Mouse (Mus musculus) MEL (cell line): ENCODE results near the gene Ppfia1. TPM values are rescaled to one million over a fixed set of nuclear protein-coding genes. Genes with fewer than 3 reads are reported as not detected.
A peak's percentile ranks its signal among the peaks of the same experiment; 100 is the strongest.

Source experiments
- DNase-seq: peaks from one replicate; pipeline ENCODE4 v3.0.0; 2011; ENCODE audit warnings: low read depth, low spot score
- H3K27ac ChIP-seq: 2 replicates; pipeline ENCODE4 v1.5.1; 2012; ENCODE audit warnings: low read depth, mild to moderate bottlenecking, control low read depth, low read length, moderate library complexity; ENCODE audit not compliant: control insufficient read depth
- H3K27me3 ChIP-seq, 2 experiments: fragments of 150-350 bp in 1 of 2; sonication (generic) in 1 of 2; 2 replicates each; pipeline ENCODE4 v1.6.1; 2012; ENCODE audit warnings: low read length in 2 of 2, mild to moderate bottlenecking in 2 of 2, improper control_type of control experiment in 1 of 2, moderate library complexity in 1 of 2; ENCODE audit not compliant: insufficient read depth in 2 of 2, control insufficient read depth in 1 of 2
- H3K36me3 ChIP-seq, 2 experiments: 2 replicates each; pipeline ENCODE4 v1.6.1; 2012 to 2014; ENCODE audit warnings: low read length in 2 of 2, improper control_type of control experiment in 1 of 2, inconsistent platforms in 1 of 2, mild to moderate bottlenecking in 1 of 2; ENCODE audit not compliant: insufficient read depth in 2 of 2, control insufficient read depth in 1 of 2
- H3K4me1 ChIP-seq, 2 experiments: fragments of 150-350 bp in 1 of 2; sonication (generic) in 1 of 2; 2 replicates each; pipeline ENCODE4 v1.6.1; 2012; ENCODE audit warnings: low read length in 2 of 2, improper control_type of control experiment in 1 of 2, mild to moderate bottlenecking in 1 of 2; ENCODE audit not compliant: insufficient read depth in 2 of 2, control insufficient read depth in 1 of 2
- H3K4me3 ChIP-seq, 2 experiments: fragments of 150-350 bp in 1 of 2; sonication (generic) in 1 of 2; 2 replicates each; pipeline ENCODE4 v1.5.1; 2012; ENCODE audit warnings: low read depth in 2 of 2, low read length in 2 of 2, mild to moderate bottlenecking in 2 of 2, moderate library complexity in 2 of 2, control low read depth in 1 of 2, improper control_type of control experiment in 1 of 2; ENCODE audit not compliant: control insufficient read depth in 1 of 2, insufficient read depth in 1 of 2
- H3K79me2 ChIP-seq: 2 replicates; pipeline ENCODE4 v1.6.1; 2012; ENCODE audit warnings: mild to moderate bottlenecking, low read length, moderate library complexity; ENCODE audit not compliant: control insufficient read depth, poor library complexity, insufficient read depth
- H3K9ac ChIP-seq: 2 replicates; pipeline ENCODE4 v1.6.1; 2012; ENCODE audit warnings: low read depth, mild to moderate bottlenecking, control low read depth, low read length, moderate library complexity; ENCODE audit not compliant: control insufficient read depth, poor library complexity, severe bottlenecking
- H3K9me3 ChIP-seq: fragments of 150-350 bp; sonication (generic); replicated peaks from 2 replicates; pipeline ENCODE4 v1.6.1; 2012; ENCODE audit warnings: mild to moderate bottlenecking, low read length, improper control_type of control experiment, moderate library complexity; ENCODE audit not compliant: insufficient read depth
- CHD1 ChIP-seq: IDR thresholded peaks from 2 replicates; pipeline ENCODE4 v1.6.1; 2012; ENCODE audit warnings: low read depth, mild to moderate bottlenecking, inconsistent platforms, low read length, improper control_type of control experiment
- EP300 ChIP-seq, 2 experiments: IDR thresholded peaks; 2 replicates each; pipeline ENCODE4 v1.6.1; 2011; ENCODE audit warnings: improper control_type of control experiment in 2 of 2, low read length in 2 of 2, low read depth in 1 of 2, mild to moderate bottlenecking in 1 of 2
- ETS1 ChIP-seq: IDR thresholded peaks from 2 replicates; pipeline ENCODE4 v1.6.1; 2012; ENCODE audit warnings: low read depth, mild to moderate bottlenecking, inconsistent platforms, low read length, improper control_type of control experiment, moderate library complexity
- GATA1 ChIP-seq: IDR thresholded peaks from 2 replicates; pipeline ENCODE4 v1.6.1; 2011; ENCODE audit warnings: low read depth, low read length, improper control_type of control experiment
- MAX ChIP-seq: IDR thresholded peaks from 2 replicates; pipeline ENCODE4 v1.6.1; 2011; ENCODE audit warnings: low read length, improper control_type of control experiment
- MAZ ChIP-seq: IDR thresholded peaks from 2 replicates; pipeline ENCODE4 v1.6.1; 2012; ENCODE audit warnings: low read depth, mild to moderate bottlenecking, inconsistent platforms, low read length, improper control_type of control experiment
- MXI1 ChIP-seq: IDR thresholded peaks from 2 replicates; pipeline ENCODE4 v1.6.1; 2011; ENCODE audit warnings: mild to moderate bottlenecking, low read depth, low read length, improper control_type of control experiment
- MYB ChIP-seq: IDR thresholded peaks from 2 replicates; pipeline ENCODE4 v1.6.1; 2011; ENCODE audit warnings: mild to moderate bottlenecking, low read depth, low read length, improper control_type of control experiment
- MYC ChIP-seq: IDR thresholded peaks from 2 replicates; pipeline ENCODE4 v1.6.1; 2011; ENCODE audit warnings: low read depth, mild to moderate bottlenecking, low read length, improper control_type of control experiment, moderate library complexity
- NELFE ChIP-seq: IDR thresholded peaks from 2 replicates; pipeline ENCODE4 v1.6.1; 2011; ENCODE audit warnings: low read depth, low read length, improper control_type of control experiment
- NRF1 ChIP-seq: IDR thresholded peaks from 2 replicates; pipeline ENCODE4 v1.6.1; 2014; ENCODE audit warnings: low read depth, mild to moderate bottlenecking, inconsistent platforms, low read length, improper control_type of control experiment, moderate library complexity; ENCODE audit not compliant: poor library complexity, insufficient read depth, severe bottlenecking
- RCOR1 ChIP-seq: IDR thresholded peaks from 2 replicates; pipeline ENCODE4 v1.6.1; 2012; ENCODE audit warnings: low read depth, mild to moderate bottlenecking, inconsistent platforms, low read length, improper control_type of control experiment
- SIN3A ChIP-seq: IDR thresholded peaks from 2 replicates; pipeline ENCODE4 v1.6.1; 2012; ENCODE audit warnings: low read length, improper control_type of control experiment, inconsistent platforms
- TAL1 ChIP-seq: IDR thresholded peaks from 2 replicates; pipeline ENCODE4 v1.6.1; 2012; ENCODE audit warnings: mild to moderate bottlenecking, inconsistent platforms, low read length, moderate library complexity, mixed read lengths
- TBP ChIP-seq: IDR thresholded peaks from 2 replicates; pipeline ENCODE4 v1.8.0; 2011; ENCODE audit warnings: low read depth, low read length, improper control_type of control experiment
- TCF12 ChIP-seq: IDR thresholded peaks from 2 replicates; pipeline ENCODE4 v1.6.1; 2014; ENCODE audit warnings: low read depth, mild to moderate bottlenecking, inconsistent platforms, low read length, improper control_type of control experiment, moderate library complexity
- UBTF ChIP-seq: IDR thresholded peaks from 2 replicates; pipeline ENCODE4 v1.6.1; 2012; ENCODE audit warnings: low read depth, mild to moderate bottlenecking, inconsistent platforms, low read length, improper control_type of control experiment, moderate library complexity, borderline replicate concordance; ENCODE audit not compliant: insufficient read depth
- USF2 ChIP-seq, 2 experiments: IDR thresholded peaks; 2 replicates each; pipeline ENCODE4 v1.6.1; 2011 to 2012; ENCODE audit warnings: improper control_type of control experiment in 2 of 2, low read length in 2 of 2, borderline replicate concordance in 1 of 2, inconsistent platforms in 1 of 2, low read depth in 1 of 2, mild to moderate bottlenecking in 1 of 2; ENCODE audit not compliant: insufficient read depth in 1 of 2
- ZC3H11A ChIP-seq: IDR thresholded peaks from 2 replicates; pipeline ENCODE4 v1.6.1; 2012; ENCODE audit warnings: low read depth, mild to moderate bottlenecking, inconsistent platforms, low read length, improper control_type of control experiment
- polyA plus RNA-seq, 2 experiments: library from polyadenylated mRNA; stranded (reverse) in 1 of 2; unstranded in 1 of 2; fragments of >175 nt in 1 of 2; fragments of >200 nt in 1 of 2; gene quantifications; 2 replicates each; pipeline versions ENCODE4 v1.2.1 to v1.2.4; 2012; ENCODE audit warnings: low replicate concordance in 2 of 2, low read depth in 1 of 2; ENCODE audit not compliant: insufficient read length in 2 of 2, insufficient read depth in 1 of 2, missing spikeins in 1 of 2
- total RNA-seq: library from RNA; depleted of rRNA; stranded (reverse); fragments of 300-350 nt; gene quantifications from 2 replicates; pipeline ENCODE4 v1.2.3, GENCODE M21; 2012

Ppfia1 gene
- total and polyA plus RNA-seq, 3 experiments = 38.5 to 53.1 TPM; not detected in 1

- peaks cover 4 to 41% of the 10 kb centered on the region in 2 experiments for H3K36me3 ChIP-seq
- H3K9me3 ChIP-seq = no peaks in the 10 kb centered on the region
- H3K27me3 ChIP-seq = no peaks in the 10 kb centered on the region
- H3K4me3 ChIP-seq = no peak overlapping the region
- H3K9ac ChIP-seq = no peak overlapping the region
- TF ChIP-seq GATA1 (peak; percentile 42), TAL1 (peak; percentile 68), EP300 (IDR thresholded peaks at IDR 0.05; ENCODE audit: low read depth in 1 of 2, low read length in 2 of 2) (peak; percentile 74 to 76), TCF12 (peak; percentile 60), RCOR1 (peak; percentile 45; the same call in 1 of the 2 replicates), ZC3H11A (no peak), NELFE (no peak), MYC (peak; percentile 60; the same call in 1 of the 2 replicates), SIN3A (0 out of 2 replicates have a peak, but pooled peaks have one; percentile 26)
- H3K4me1 ChIP-seq = peaks cover 23 to 37% of the 10 kb centered on the region in 2 experiments
- H3K27ac ChIP-seq = peak overlapping the region; percentile 63
- peaks cover 24% of the 10 kb centered on the region for H3K79me2 ChIP-seq
- peak; percentile 80 for DNase-seq
Measured at GRCm38 (mm10) chr7:144524427-144525191, 28.9 kb downstream of the Ppfia1 start.

- TF ChIP-seq GATA1 (peak; percentile 96), TBP (peak; percentile 11; the same call in 1 of the 2 replicates), EP300 (IDR thresholded peaks at IDR 0.05; ENCODE audit: low read depth in 1 of 2, low read length in 2 of 2) (peak; percentile 95 to 96), MAZ (no peak; the same call in 1 of the 2 replicates), MYC (peak; percentile 92), USF2 (IDR thresholded peaks at IDR 0.05; ENCODE audit: borderline replicate concordance in 1 of 2, insufficient read depth in 1 of 2, low read depth in 1 of 2, low read length in 2 of 2) (no peak), RCOR1 (peak; percentile 92), NRF1 (0 out of 2 replicates have a peak, but pooled peaks have one; percentile 15), MAX (peak; percentile 93), MXI1 (peak; percentile 97), MYB (peak; percentile 52), TAL1 (peak; percentile 99), SIN3A (peak; percentile 91), ETS1 (peak; percentile 86), TCF12 (peak; percentile 96), UBTF (no peak), CHD1 (no peak)
- TF ChIP-seq, all 39 proteins: peak for 13
- DNase-seq = peak; percentile 92
- Histone ChIP-seq H3K4me1 (peaks cover 23 to 37% of the 10 kb centered on the region in 2 experiments), H3K27me3 (no peaks in the 10 kb centered on the region), H3K4me3 (no peak overlapping the region), H3K27ac (peak overlapping the region; percentile 95), H3K79me2 (peaks cover 21% of the 10 kb centered on the region), H3K9me3 (no peaks in the 10 kb centered on the region), H3K9ac (peak overlapping the region; percentile 43; the same call in 1 of the 2 replicates), H3K36me3 (peaks cover 4 to 41% of the 10 kb centered on the region in 2 experiments)
Measured at GRCm38 (mm10) chr7:144523415-144523814, 30.1 kb downstream of the Ppfia1 start.
